Mouse (Mus musculus) natural killer cell, adult 2 months (primary cell): Measurements from ENCODE around the gene Gpr137c.
A peak's percentile ranks its signal among the peaks of the same experiment; 100 is the strongest.

Experiments used
- DNase-seq, 2 experiments: peaks; one replicate each; pipeline ENCODE4 v3.0.0; 2022; ENCODE audit warnings: low spot score in 2 of 2

The Gpr137c gene

GRCm38 (mm10) chr14:45219281-45220089, at the start of gene Gpr137c:
Gene Gpr137c (plus strand): TSS chr14:45219717.
- peak; percentile 99 to 100 for DNase-seq

- DNase-seq = no peak
These were observed 47.3 kb upstream of the Gpr137c start for GRCm38 (mm10) chr14:45172260-45172659.

- no peak for DNase-seq
These were observed 44.3 kb upstream of the Gpr137c start for GRCm38 (mm10) chr14:45175012-45175740.

GRCm38 (mm10) chr14:45179186-45179585, 40.3 kb upstream of the Gpr137c start:
- DNase-seq = no peak

- DNase-seq = no peak
These were observed 39.9 kb upstream of the Gpr137c start for GRCm38 (mm10) chr14:45179606-45180005.

- DNase-seq = no peak
These were observed 37.9 kb upstream of the Gpr137c start for GRCm38 (mm10) chr14:45181611-45182010.

- DNase-seq = no peak
These were observed 28.5 kb upstream of the Gpr137c start for GRCm38 (mm10) chr14:45190999-45191398.

GRCm38 (mm10) chr14:45200607-45201006, 18.9 kb upstream of the Gpr137c start:
- no peak for DNase-seq

- DNase-seq = no peak
These were observed 8.8 kb upstream of the Gpr137c start for GRCm38 (mm10) chr14:45210683-45211082.

GRCm38 (mm10) chr14:45211431-45211830, 8.1 kb upstream of the Gpr137c start:
- no peak for DNase-seq

- DNase-seq = peak in 1 of 2 experiments; percentile 53
These were observed 2.7 kb upstream of the Gpr137c start for GRCm38 (mm10) chr14:45216711-45217340.

GRCm38 (mm10) chr14:45217693-45218092, 1.8 kb upstream of the Gpr137c start:
- no peak for DNase-seq

GRCm38 (mm10) chr14:45220090-45220956, 806 bp downstream of the Gpr137c start, which contains the start of gene Txndc16:
Gene Txndc16 (minus strand): TSS chr14:45220328.
- DNase-seq = peak; percentile 65 to 78

GRCm38 (mm10) chr14:45220957-45221630, 1.6 kb downstream of the Gpr137c start:
- no peak for DNase-seq

GRCm38 (mm10) chr14:45239042-45239441, 19.5 kb downstream of the Gpr137c start:
- DNase-seq = no peak

- DNase-seq = peak in 1 of 2 experiments; percentile 32
These were observed 22.1 kb downstream of the Gpr137c start for GRCm38 (mm10) chr14:45241613-45242012.

- DNase-seq = no peak
These were observed 32.1 kb downstream of the Gpr137c start for GRCm38 (mm10) chr14:45251548-45252076.

- no peak for DNase-seq
These were observed 44.5 kb downstream of the Gpr137c start for GRCm38 (mm10) chr14:45263831-45264592.

GRCm38 (mm10) chr14:45275816-45276215, 56.3 kb downstream of the Gpr137c start:
- no peak for DNase-seq

GRCm38 (mm10) chr14:45282066-45282465, 62.5 kb downstream of the Gpr137c start:
- no peak for DNase-seq
